In genomic region chr16:10783451-10783850, GRCm38 (mm10) we compare ENCODE assay signal across 10 mouse cellular contexts. TPM values are rescaled to one million over a fixed set of nuclear protein-coding genes. Genes with fewer than 3 reads are reported as not detected.
DNase-seq lines count a peak whose midpoint lies in the region; ATAC-seq lines count a peak whose summit lies in the region.
"Had no signal": no experiment of that assay in that cellular context is flagged by ENCODE, and none has a peak within 500 bp of the region (broad histone marks: within the 10 kb centered on the region; RNA-seq: fewer than 3 reads in every experiment).

No protein-coding gene starts in this region.

- peak overlapping the region; percentile 69; the same call in 1 of the 2 replicates for H3K9ac ChIP-seq in heart, embryonic 12.5 days
- H3K9ac ChIP-seq in neural tube, embryonic 12.5 days, result no peak overlapping the region
- 0 out of 2 replicates have a peak overlapping the region, but pooled peaks have one; percentile 31 for H3K9ac ChIP-seq in limb, embryonic 12.5 days (replicated peaks)
- peak overlapping the region; percentile 57; the same call in 1 of the 2 replicates for H3K9ac ChIP-seq in stomach, embryonic 16.5 days (ENCODE audit: low read length)

- H3K9me3 ChIP-seq in heart, embryonic 12.5 days (replicated peaks), result no peaks in the 10 kb centered on the region
- H3K9me3 ChIP-seq in neural tube, embryonic 12.5 days, result no peaks in the 10 kb centered on the region
- H3K9me3 ChIP-seq in limb, embryonic 12.5 days, result no peaks in the 10 kb centered on the region
- H3K9me3 ChIP-seq in stomach, embryonic 16.5 days (replicated peaks; ENCODE audit: control insufficient read depth, low read length), result no peaks in the 10 kb centered on the region

- 0 out of 2 replicates have a peak, but pooled peaks cover 3% of the 10 kb centered on the region for H3K27me3 ChIP-seq in heart, embryonic 12.5 days (replicated peaks)
- peaks cover 29% of the 10 kb centered on the region; the same call in 1 of the 2 replicates for H3K27me3 ChIP-seq in neural tube, embryonic 12.5 days (replicated peaks)
- H3K27me3 ChIP-seq in limb, embryonic 12.5 days, result 0 out of 2 replicates have a peak, but pooled peaks cover 3% of the 10 kb centered on the region
- no peaks in the 10 kb centered on the region for H3K27me3 ChIP-seq in stomach, embryonic 16.5 days (ENCODE audit: control insufficient read depth, insufficient read depth, low read length)

- H3K27ac ChIP-seq in heart, embryonic 12.5 days (ENCODE audit: poor library complexity, severe bottlenecking), result peak overlapping the region; percentile 88; the same call in 1 of the 2 replicates
- no peak overlapping the region for H3K27ac ChIP-seq in neural tube, embryonic 12.5 days
- H3K27ac ChIP-seq in limb, embryonic 12.5 days, result no peak overlapping the region
- H3K27ac ChIP-seq in stomach, embryonic 16.5 days (ENCODE audit: low read length), result no peak overlapping the region

- WGBS in heart, embryonic 12.5 days, result 64% methylated on average over 8 of the region's 8 CpGs
- 53% methylated on average over 8 of the region's 8 CpGs for WGBS in neural tube, embryonic 12.5 days
- WGBS in limb, embryonic 12.5 days, result 49% methylated on average over 8 of the region's 8 CpGs
- WGBS in stomach, embryonic 16.5 days, result 45% methylated on average over 8 of the region's 8 CpGs

- H3K4me1 ChIP-seq in heart, embryonic 12.5 days (replicated peaks), result peaks cover 54% of the 10 kb centered on the region
- H3K4me1 ChIP-seq in neural tube, embryonic 12.5 days, result peaks cover 26% of the 10 kb centered on the region
- peaks cover 64% of the 10 kb centered on the region for H3K4me1 ChIP-seq in limb, embryonic 12.5 days (replicated peaks)
- peaks cover 39% of the 10 kb centered on the region for H3K4me1 ChIP-seq in stomach, embryonic 16.5 days (ENCODE audit: control insufficient read depth, insufficient read depth, low read length)

- no peak for DNase-seq in heart, postnatal 25 days (ENCODE audit: low spot score)
- DNase-seq in neural tube, embryonic 10.5 days (ENCODE audit: extremely low spot score, low spot score), result no peak
- DNase-seq in left cerebral cortex, postnatal 36 days (ENCODE audit: low spot score in 2 of 2), result no peak
- DNase-seq in kidney, postnatal 25 days, result no peak
- DNase-seq: lung, adult 18-20 months had no signal

- no peak for ATAC-seq in heart, embryonic 12.5 days (ENCODE audit: insufficient number of reproducible peaks, low FRiP score)
- ATAC-seq in neural tube, embryonic 12.5 days (ENCODE audit: low FRiP score, low read depth), result no peak
- ATAC-seq in limb, embryonic 12.5 days (ENCODE audit: insufficient number of reproducible peaks, insufficient read depth, low FRiP score, low TSS enrichment, low read depth), result no peak
- no peak for ATAC-seq in stomach, embryonic 16.5 days (ENCODE audit: insufficient read depth, low FRiP score)

- intact Hi-C loops in heart, postnatal 25 days (cut with DNase I), result loop anchor here (5.0 kb wide), 2 partner anchors 41 to 116 kb away; no protein-coding TSS in a partner anchor
- intact Hi-C loops in left cerebral cortex, postnatal 36 days (cut with DNase I), result loop anchor here (10.0 kb wide), 1 partner anchor 119 kb away; no protein-coding TSS in a partner anchor

- H3K4me2 ChIP-seq in heart, embryonic 12.5 days, result peak overlapping the region; percentile 83
- H3K4me2 ChIP-seq in neural tube, embryonic 12.5 days (replicated peaks), result peak overlapping the region; percentile 99
- peak overlapping the region; percentile 99 for H3K4me2 ChIP-seq in limb, embryonic 12.5 days
- peak overlapping the region; percentile 91 for H3K4me2 ChIP-seq in stomach, embryonic 16.5 days (ENCODE audit: low read depth, low read length)

- H3K36me3 ChIP-seq in heart, embryonic 12.5 days, result 0 out of 2 replicates have a peak, but pooled peaks cover 3% of the 10 kb centered on the region
- H3K36me3 ChIP-seq in neural tube, embryonic 12.5 days, result no peaks in the 10 kb centered on the region
- no peaks in the 10 kb centered on the region for H3K36me3 ChIP-seq in limb, embryonic 12.5 days
- no peaks in the 10 kb centered on the region for H3K36me3 ChIP-seq in stomach, embryonic 16.5 days (ENCODE audit: control insufficient read depth, insufficient read depth, low read length)

- peak overlapping the region; percentile 64 for H3K4me3 ChIP-seq in heart, embryonic 12.5 days
- no peak overlapping the region for H3K4me3 ChIP-seq in neural tube, embryonic 12.5 days
- H3K4me3 ChIP-seq in limb, embryonic 12.5 days (replicated peaks), result peak overlapping the region; percentile 67
- H3K4me3 ChIP-seq in stomach, embryonic 16.5 days (replicated peaks; ENCODE audit: low read length), result peak overlapping the region; percentile 79

RNA-seq across cellular contexts. Expression of gene Socs1, which starts 1.9 kb away (rescaled TPM):
- polyA plus RNA-seq in heart, embryonic 12.5 days (2016; fragmentation: Nextera tagmentation; extraction: Ambion mirVana), result 6.0 and 6.2 TPM in 2 replicates
- under 1 TPM; 0.45 to 0.62 TPM for total RNA-seq in heart, postnatal 25 days (2021)
- polyA plus RNA-seq in neural tube, embryonic 12.5 days (2016; fragmentation: Nextera tagmentation; extraction: Ambion mirVana), result 3.0 and 3.6 TPM in 2 replicates
- polyA plus RNA-seq in limb, embryonic 12.5 days (2016; fragmentation: Nextera tagmentation; extraction: Ambion mirVana), result 8.9 and 9.5 TPM in 2 replicates
- polyA plus RNA-seq in stomach, embryonic 16.5 days (2015; fragmentation: Nextera tagmentation; extraction: Ambion mirVana), result 6.2 and 7.3 TPM in 2 replicates
- total RNA-seq in left cerebral cortex, postnatal 36 days (2021), result 1 to 10 TPM in 1 of 2 experiments, under 1 TPM in 1; 0.52 to 1.0 TPM

RNA-seq across cellular contexts. Expression of gene Tnp2, which starts 5.0 kb away (rescaled TPM):
- not detected in 2 replicates for polyA plus RNA-seq in heart, embryonic 12.5 days (2016; fragmentation: Nextera tagmentation; extraction: Ambion mirVana)
- not detected for total RNA-seq in heart, postnatal 25 days (2021)
- not detected in 2 replicates for polyA plus RNA-seq in neural tube, embryonic 12.5 days (2016; fragmentation: Nextera tagmentation; extraction: Ambion mirVana)
- not detected in 2 replicates for polyA plus RNA-seq in limb, embryonic 12.5 days (2016; fragmentation: Nextera tagmentation; extraction: Ambion mirVana)
- polyA plus RNA-seq in stomach, embryonic 16.5 days (2015; fragmentation: Nextera tagmentation; extraction: Ambion mirVana), result not detected in 2 replicates
- not detected for total RNA-seq in left cerebral cortex, postnatal 36 days (2021)
- total RNA-seq: ES-E14 had no signal

RNA-seq across cellular contexts. Expression of gene Prm3, which starts 7.3 kb away (rescaled TPM):
- not detected in 2 replicates for polyA plus RNA-seq in heart, embryonic 12.5 days (2016; fragmentation: Nextera tagmentation; extraction: Ambion mirVana)
- total RNA-seq in heart, postnatal 25 days (2021), result not detected
- not detected in 2 replicates for polyA plus RNA-seq in neural tube, embryonic 12.5 days (2016; fragmentation: Nextera tagmentation; extraction: Ambion mirVana)
- not detected in 2 replicates for polyA plus RNA-seq in limb, embryonic 12.5 days (2016; fragmentation: Nextera tagmentation; extraction: Ambion mirVana)
- polyA plus RNA-seq in stomach, embryonic 16.5 days (2015; fragmentation: Nextera tagmentation; extraction: Ambion mirVana), result not detected in 2 replicates
- not detected for total RNA-seq in left cerebral cortex, postnatal 36 days (2021)
- total RNA-seq: ES-E14 had no signal

RNA-seq across cellular contexts. Expression of gene Prm2, which starts 12.5 kb away (rescaled TPM):
- polyA plus RNA-seq in heart, embryonic 12.5 days (2016; fragmentation: Nextera tagmentation; extraction: Ambion mirVana), result not detected in 2 replicates
- total RNA-seq in heart, postnatal 25 days (2021), result not detected
- not detected in 2 replicates for polyA plus RNA-seq in neural tube, embryonic 12.5 days (2016; fragmentation: Nextera tagmentation; extraction: Ambion mirVana)
- not detected in 2 replicates for polyA plus RNA-seq in limb, embryonic 12.5 days (2016; fragmentation: Nextera tagmentation; extraction: Ambion mirVana)
- not detected in 2 replicates for polyA plus RNA-seq in stomach, embryonic 16.5 days (2015; fragmentation: Nextera tagmentation; extraction: Ambion mirVana)
- not detected for total RNA-seq in left cerebral cortex, postnatal 36 days (2021)
- total RNA-seq: ES-E14 had no signal

RNA-seq across cellular contexts. Expression of gene Prm1, which starts 22.2 kb away (rescaled TPM):
- polyA plus RNA-seq in heart, embryonic 12.5 days (2016; fragmentation: Nextera tagmentation; extraction: Ambion mirVana), result 0.48 TPM in 1 of 2 replicates, not detected in the other
- total RNA-seq in heart, postnatal 25 days (2021), result not detected
- polyA plus RNA-seq in neural tube, embryonic 12.5 days (2016; fragmentation: Nextera tagmentation; extraction: Ambion mirVana), result not detected in 2 replicates
- polyA plus RNA-seq in limb, embryonic 12.5 days (2016; fragmentation: Nextera tagmentation; extraction: Ambion mirVana), result 0.51 TPM in 1 of 2 replicates, not detected in the other
- not detected in 2 replicates for polyA plus RNA-seq in stomach, embryonic 16.5 days (2015; fragmentation: Nextera tagmentation; extraction: Ambion mirVana)
- total RNA-seq in left cerebral cortex, postnatal 36 days (2021), result not detected
- total RNA-seq: ES-E14 had no signal
